In the genomic region with DNA sequence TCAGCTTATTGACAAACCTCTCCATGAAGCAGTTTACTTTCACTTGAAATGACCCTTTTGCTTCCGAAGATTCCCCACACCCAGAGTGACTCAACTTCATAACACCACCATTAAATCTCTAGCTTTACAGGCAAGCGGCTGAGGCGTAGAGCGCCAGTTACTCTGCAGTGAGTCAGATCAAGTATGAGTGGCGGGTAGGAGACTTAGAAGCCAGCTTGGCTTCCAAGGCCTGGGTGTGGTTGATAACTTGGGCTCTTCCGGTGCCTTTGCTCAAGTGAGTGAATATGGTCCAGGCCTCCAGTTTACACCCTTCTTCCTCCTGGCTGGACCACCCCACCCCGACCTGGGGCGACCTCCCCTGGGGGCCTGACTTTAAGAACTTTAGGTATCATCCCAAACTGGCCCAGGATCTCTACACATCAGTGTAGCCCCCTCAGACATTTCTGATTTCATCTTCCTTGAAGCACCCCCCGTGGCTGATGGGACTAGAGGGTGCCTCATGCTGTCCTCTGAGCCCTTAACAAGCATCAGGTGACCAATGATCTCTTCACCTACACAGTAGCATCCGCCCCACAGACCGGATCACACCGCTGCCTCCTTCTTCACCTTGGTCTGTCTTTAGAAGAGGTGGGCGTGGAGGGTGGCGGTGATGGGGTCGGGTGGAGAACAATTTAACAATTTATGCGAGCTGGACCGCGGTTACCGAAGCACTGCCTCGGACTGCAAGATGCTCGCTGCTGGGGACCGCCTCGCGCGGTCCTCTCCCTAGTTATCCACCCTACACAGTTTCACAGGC, we compare ENCODE assay signal across 9 mouse cellular contexts. TPM values are rescaled to one million over a fixed set of nuclear protein-coding genes. Genes with fewer than 3 reads are reported as not detected.
DNase-seq lines count a peak whose midpoint lies in the region; ATAC-seq and TF ChIP-seq lines count a peak whose summit lies in the region.
"Had no signal": no experiment of that assay in that cellular context is flagged by ENCODE, and none has a peak within 500 bp of the region (broad histone marks: within the 10 kb centered on the region; RNA-seq: fewer than 3 reads in every experiment).

No protein-coding gene starts in this region.

- H3K4me2 ChIP-seq in hindbrain, embryonic 14.5 days (replicated peaks): peak overlapping the region; percentile 99
- peak overlapping the region; percentile 100 for H3K4me2 ChIP-seq in midbrain, embryonic 13.5 days (replicated peaks)

- peaks cover 33% of the 10 kb centered on the region for H3K27me3 ChIP-seq in hindbrain, embryonic 14.5 days (ENCODE audit: control insufficient read depth, insufficient read depth, low read length)
- H3K27me3 ChIP-seq in midbrain, embryonic 13.5 days: peaks cover 51% of the 10 kb centered on the region

- intact Hi-C loops in gastrocnemius, adult 2 months (cut with DNase I): no loop called here
- intact Hi-C loops in gastrocnemius, postnatal 14 days (cut with DNase I; ENCODE audit: low total_unique reads): loop anchor here (10.0 kb wide), 1 partner anchor 117 kb away; no protein-coding TSS in a partner anchor

- WGBS in hindbrain, embryonic 14.5 days: 19% methylated on average over 25 of the region's 25 CpGs
- WGBS in midbrain, embryonic 13.5 days: 16% methylated on average over 25 of the region's 25 CpGs

- peak overlapping the region; percentile 82 for H3K4me3 ChIP-seq in gastrocnemius, adult 2 months
- peak overlapping the region; percentile 49 for H3K4me3 ChIP-seq in hindbrain, embryonic 14.5 days (replicated peaks; ENCODE audit: low read length)
- peak overlapping the region; percentile 57 for H3K4me3 ChIP-seq in midbrain, embryonic 13.5 days (replicated peaks)

- no peaks in the 10 kb centered on the region for H3K36me3 ChIP-seq in hindbrain, embryonic 14.5 days (replicated peaks; ENCODE audit: control insufficient read depth, insufficient read depth)
- H3K36me3 ChIP-seq in midbrain, embryonic 13.5 days: no peaks in the 10 kb centered on the region
- H3K36me3 ChIP-seq: G1E had no signal

- no peak for TF ChIP-seq CTCF in gastrocnemius, adult 2 months (IDR thresholded peaks at IDR 0.05)

- H3K9ac ChIP-seq in hindbrain, embryonic 14.5 days: peak overlapping the region; percentile 55
- peak overlapping the region; percentile 46; the same call in 1 of the 2 replicates for H3K9ac ChIP-seq in midbrain, embryonic 13.5 days (replicated peaks)

- no peak for DNase-seq in gastrocnemius, adult 2 months
- no peak for DNase-seq in gastrocnemius, postnatal 14 days
- DNase-seq in thymus, postnatal 10 days (ENCODE audit: low spot score in 2 of 2): peak; percentile 11 to 28
- no peak for DNase-seq in thymus, postnatal 4 days
- no peak for DNase-seq in hindbrain, embryonic 14.5 days (ENCODE audit: low spot score)
- no peak for DNase-seq in layer of hippocampus, adult 11-12 months (ENCODE audit: low spot score)
- no peak for DNase-seq in layer of hippocampus, postnatal 10 days (ENCODE audit: low spot score in 2 of 2)

- ATAC-seq in hindbrain, embryonic 14.5 days (ENCODE audit: low FRiP score): peak; percentile 52; the same call in 1 of the 2 replicates
- peak; percentile 62 for ATAC-seq in midbrain, embryonic 13.5 days

- H3K9me3 ChIP-seq in hindbrain, embryonic 14.5 days (ENCODE audit: control insufficient read depth, low read length): no peaks in the 10 kb centered on the region
- no peaks in the 10 kb centered on the region for H3K9me3 ChIP-seq in midbrain, embryonic 13.5 days
- H3K9me3 ChIP-seq: G1E had no signal

- peak overlapping the region; percentile 85 for H3K27ac ChIP-seq in gastrocnemius, adult 2 months
- no peak overlapping the region for H3K27ac ChIP-seq in hindbrain, embryonic 14.5 days
- no peak overlapping the region for H3K27ac ChIP-seq in midbrain, embryonic 13.5 days

- H3K4me1 ChIP-seq in hindbrain, embryonic 14.5 days (replicated peaks; ENCODE audit: control insufficient read depth, insufficient read depth, low read length): peaks cover 17% of the 10 kb centered on the region
- H3K4me1 ChIP-seq in midbrain, embryonic 13.5 days (replicated peaks): peaks cover 19% of the 10 kb centered on the region

RNA-seq across cellular contexts. Expression of a gene that starts 0.7 kb away (rescaled TPM):
- total RNA-seq in gastrocnemius, adult 2 months (2021): 10 to 100 TPM; 20.7 to 25.4 TPM
- 10 to 100 TPM; 26.2 to 32.9 TPM for total RNA-seq in gastrocnemius, postnatal 14 days (2021)
- 5.1 and 5.8 TPM in 2 replicates for polyA plus RNA-seq in hindbrain, embryonic 14.5 days (2014; fragmentation: Nextera tagmentation; extraction: Ambion mirVana)
- 2.5 and 2.7 TPM in 2 replicates for polyA plus RNA-seq in midbrain, embryonic 13.5 days (2015; fragmentation: Nextera tagmentation; extraction: Ambion mirVana)
- total RNA-seq in layer of hippocampus, postnatal 10 days (2021): 10 to 100 TPM; 22.9 to 27.5 TPM

Comparison
In these comparisons a context has a peak if more than half of its experiments do, and no peak if none do; other contexts are left out.
1. DNase-seq: peak in thymus, postnatal 10 days (2 of 2); none in gastrocnemius, adult 2 months (single experiment), gastrocnemius, postnatal 14 days (single experiment), thymus, postnatal 4 days (single experiment), hindbrain, embryonic 14.5 days (single experiment), layer of hippocampus, adult 11-12 months (single experiment) and layer of hippocampus, postnatal 10 days (0 of 2).
2. Peak in every context shown above with its lines, with median percentiles within 50 percentile points of each other: H3K4me3 ChIP-seq.